Mouse (Mus musculus) ES-Bruce4 (cell line): ENCODE data around the gene Fam243. TPM values are rescaled to one million over a fixed set of nuclear protein-coding genes. Genes with fewer than 3 reads are reported as not detected.
A peak's percentile ranks its signal among the peaks of the same experiment; 100 is the strongest.

Experiments used
- H3K27ac ChIP-seq: 2 replicates; pipeline ENCODE4 v1.5.1; 2012; ENCODE audit warnings: low read length, inconsistent platforms; ENCODE audit not compliant: insufficient read depth
- H3K27me3 ChIP-seq: 2 replicates; pipeline ENCODE4 v1.6.1; 2012; ENCODE audit warnings: mild to moderate bottlenecking, low read length, inconsistent platforms; ENCODE audit not compliant: control insufficient read depth, poor library complexity, insufficient read depth, severe bottlenecking
- H3K36me3 ChIP-seq: 2 replicates; pipeline ENCODE4 v1.6.1; 2012; ENCODE audit warnings: inconsistent platforms, mild to moderate bottlenecking, low read length, moderate library complexity; ENCODE audit not compliant: control insufficient read depth, poor library complexity, insufficient read depth, severe bottlenecking
- H3K4me1 ChIP-seq: one replicate; pipeline ENCODE4 v1.8.1; 2011; ENCODE audit warnings: low read length; ENCODE audit not compliant: control insufficient read depth, insufficient read depth
- H3K4me3 ChIP-seq: 2 replicates; pipeline ENCODE4 v1.5.1; 2011; ENCODE audit warnings: low read depth, mild to moderate bottlenecking, low read length
- H3K9ac ChIP-seq: 2 replicates; pipeline ENCODE4 v1.6.1; 2012; ENCODE audit warnings: low read depth, mild to moderate bottlenecking, inconsistent platforms; ENCODE audit not compliant: poor library complexity, severe bottlenecking
- H3K9me3 ChIP-seq: replicated peaks from 2 replicates; pipeline ENCODE4 v1.6.1; 2012; ENCODE audit warnings: mild to moderate bottlenecking, low read length, inconsistent platforms; ENCODE audit not compliant: control insufficient read depth, poor library complexity, insufficient read depth, severe bottlenecking
- CTCF ChIP-seq: IDR thresholded peaks from one replicate; pipeline ENCODE4 v1.8.1; 2011; ENCODE audit warnings: low read depth, low read length
- EP300 ChIP-seq: IDR thresholded peaks from 2 replicates; pipeline ENCODE4 v1.6.1; 2011; ENCODE audit warnings: low read depth, low read length; ENCODE audit not compliant: insufficient read depth
- POLR2A ChIP-seq: IDR thresholded peaks from one replicate; pipeline ENCODE4 v1.8.1; 2011; ENCODE audit warnings: low read length; ENCODE audit not compliant: insufficient read depth
- polyA plus RNA-seq: library from polyadenylated mRNA; stranded (reverse); fragments of >200 nt; gene quantifications from 2 replicates; pipeline ENCODE4 v1.2.4, GENCODE M21; 2011; ENCODE audit warnings: low read depth; ENCODE audit not compliant: missing spikeins, insufficient read depth, insufficient read length

Gene Fam243
- polyA plus RNA-seq, 1 experiment, result not detected

DNA sequence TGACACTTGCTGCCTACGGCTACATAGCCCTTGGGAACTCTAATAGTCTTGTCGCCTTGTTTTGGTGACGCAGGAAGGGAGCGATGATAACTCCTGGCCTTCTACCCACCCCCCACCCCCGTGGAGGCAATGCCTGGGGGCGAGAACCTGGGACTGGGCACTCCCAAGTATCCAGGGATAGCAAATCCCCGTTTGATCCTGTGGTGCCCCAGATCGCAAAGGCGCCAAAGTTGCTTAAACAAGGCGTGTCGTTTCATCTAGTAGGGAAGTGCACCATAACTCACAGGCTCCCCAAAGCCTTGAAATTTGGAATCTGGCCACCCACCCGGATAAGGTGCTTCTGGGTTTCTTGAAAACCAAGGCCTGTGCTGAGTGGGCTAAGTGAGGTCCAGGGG is 19.8 kb downstream of the Fam243 start:
- TF ChIP-seq POLR2A (no peak), EP300 (no peak), CTCF (no peak)
- H3K9me3 ChIP-seq, result no peaks in the 10 kb centered on the region
- no peaks in the 10 kb centered on the region for H3K36me3 ChIP-seq
- no peak overlapping the region for H3K27ac ChIP-seq
- H3K4me1 ChIP-seq, result peaks cover 3% of the 10 kb centered on the region
- peak overlapping the region; percentile 44 for H3K9ac ChIP-seq
- peak overlapping the region; percentile 87 for H3K4me3 ChIP-seq
- no peaks in the 10 kb centered on the region for H3K27me3 ChIP-seq

GRCm38 (mm10) chr16:92300649-92301411 is 20.4 kb downstream of the Fam243 start, which contains the start of gene Smim11:
Gene Smim11 (plus strand): TSS chr16:92301286.
- Histone ChIP-seq H3K36me3 (no peaks in the 10 kb centered on the region), H3K9me3 (no peaks in the 10 kb centered on the region), H3K9ac (peak within 1 kb of the TSS; percentile 63), H3K27ac (peak within 1 kb of the TSS; percentile 13; the same call in 1 of the 2 replicates), H3K4me1 (peaks cover 3% of the 10 kb centered on the region), H3K4me3 (peak within 1 kb of the TSS; percentile 87), H3K27me3 (no peaks in the 10 kb centered on the region)
- TF ChIP-seq POLR2A, result peak; percentile 55
- no peak for TF ChIP-seq CTCF
- no peak for TF ChIP-seq EP300

DNA sequence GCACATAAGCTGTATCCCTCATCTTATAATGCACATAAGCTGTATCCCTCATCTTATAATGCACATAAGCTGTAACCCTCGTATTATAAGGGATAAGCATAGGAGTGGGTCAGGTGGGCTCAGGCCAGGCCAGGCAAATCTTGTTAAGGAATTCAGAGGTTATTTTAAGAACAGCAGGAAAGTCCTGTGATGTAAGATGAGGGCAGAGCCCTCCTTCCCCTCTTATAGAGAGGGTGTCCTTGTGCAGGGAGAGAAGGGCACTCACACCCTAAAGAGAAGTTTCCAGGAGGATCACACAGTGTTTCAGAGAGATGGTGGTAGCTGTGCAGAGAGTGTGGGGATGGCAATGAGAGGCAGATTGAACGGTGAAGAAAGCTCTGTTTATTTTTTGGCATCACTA is 25.9 kb downstream of the Fam243 start:
- H3K9me3 ChIP-seq, result no peaks in the 10 kb centered on the region
- TF ChIP-seq CTCF, result no peak
- TF ChIP-seq POLR2A, result no peak
- no peak for TF ChIP-seq EP300

GRCm38 (mm10) chr16:92294267-92294970 is 26.8 kb downstream of the Fam243 start:
- H3K27ac ChIP-seq, result no peak overlapping the region
- TF ChIP-seq CTCF (no peak), POLR2A (no peak), EP300 (no peak)
- no peak overlapping the region for H3K4me3 ChIP-seq
- H3K9ac ChIP-seq, result no peak overlapping the region
- no peaks in the 10 kb centered on the region for H3K27me3 ChIP-seq
- no peaks in the 10 kb centered on the region for H3K9me3 ChIP-seq
- no peaks in the 10 kb centered on the region for H3K36me3 ChIP-seq
- H3K4me1 ChIP-seq, result no peaks in the 10 kb centered on the region

More for the DNA sequence above, 25.9 kb downstream of the Fam243 start:
- Histone ChIP-seq H3K9ac (no peak overlapping the region), H3K27me3 (no peaks in the 10 kb centered on the region), H3K27ac (no peak overlapping the region), H3K4me3 (no peak overlapping the region), H3K4me1 (no peaks in the 10 kb centered on the region), H3K36me3 (no peaks in the 10 kb centered on the region)

DNA sequence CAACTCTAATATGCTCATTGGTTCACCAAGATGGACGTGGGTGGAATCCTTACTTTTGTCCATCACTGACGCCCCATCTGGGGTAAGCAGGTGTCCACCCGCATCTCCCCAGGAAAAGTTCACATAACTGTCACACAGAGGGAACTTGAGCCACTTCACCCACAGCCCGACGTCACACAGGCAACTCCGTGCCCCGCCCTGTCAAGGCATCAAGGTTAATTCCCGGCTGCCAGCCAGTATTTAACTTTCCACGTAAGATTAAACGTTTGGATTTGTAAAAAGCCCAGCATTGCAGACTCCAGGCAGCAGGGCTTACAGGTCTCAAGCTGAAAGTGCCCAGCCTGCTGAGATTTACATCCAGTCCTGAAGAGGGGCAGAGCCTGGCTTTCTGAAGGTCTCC is 29.1 kb downstream of the Fam243 start, which contains the start of gene Kcne2:
Kcne2 (plus strand) TSS at position 289 of the 400 bp plus-strand sequence.
- H3K27ac ChIP-seq, result no peak within 1 kb of the TSS
- no peaks in the 10 kb centered on the region for H3K36me3 ChIP-seq
- TF ChIP-seq POLR2A, result no peak
- TF ChIP-seq EP300, result no peak
- TF ChIP-seq CTCF, result no peak
- peaks cover 5% of the 10 kb centered on the region for H3K9me3 ChIP-seq
- H3K9ac ChIP-seq, result no peak within 1 kb of the TSS
- H3K4me3 ChIP-seq, result no peak within 1 kb of the TSS
- no peaks in the 10 kb centered on the region for H3K4me1 ChIP-seq
- no peaks in the 10 kb centered on the region for H3K27me3 ChIP-seq

DNA sequence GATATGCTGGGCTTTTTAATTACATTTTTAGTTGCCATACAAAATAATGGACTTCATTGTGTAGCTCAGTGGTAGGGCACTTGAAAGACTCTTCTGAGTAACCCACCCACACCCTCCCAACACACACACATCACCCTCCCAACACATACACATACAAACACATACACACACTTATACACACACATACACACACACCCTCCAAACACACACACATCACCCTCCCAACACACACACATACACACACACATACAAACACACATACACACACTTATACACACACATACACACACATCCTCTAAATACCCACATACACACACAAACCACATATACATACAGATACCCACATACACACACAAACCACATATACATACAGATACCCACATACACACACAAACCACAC is 31.2 kb downstream of the Fam243 start:
- Histone ChIP-seq H3K9ac (no peak overlapping the region), H3K9me3 (peaks cover 5% of the 10 kb centered on the region)
- TF ChIP-seq CTCF, result no peak
- no peak for TF ChIP-seq EP300
- no peak for TF ChIP-seq POLR2A

More for the DNA sequence above, 31.2 kb downstream of the Fam243 start:
- H3K36me3 ChIP-seq, result no peaks in the 10 kb centered on the region
- no peaks in the 10 kb centered on the region for H3K27me3 ChIP-seq
- H3K27ac ChIP-seq, result no peak overlapping the region
- H3K4me1 ChIP-seq, result no peaks in the 10 kb centered on the region
- H3K4me3 ChIP-seq, result no peak overlapping the region
